Mouse (Mus musculus): ENCODE measurements around the gene Olfr472. TPM values are rescaled to one million over a fixed set of nuclear protein-coding genes. Genes with fewer than 3 reads are reported as not detected.

Olfr472 gene
- not detected in 2 replicates for polyA plus RNA-seq (2015; fragmentation: Nextera tagmentation; extraction: Ambion mirVana)

DNA sequence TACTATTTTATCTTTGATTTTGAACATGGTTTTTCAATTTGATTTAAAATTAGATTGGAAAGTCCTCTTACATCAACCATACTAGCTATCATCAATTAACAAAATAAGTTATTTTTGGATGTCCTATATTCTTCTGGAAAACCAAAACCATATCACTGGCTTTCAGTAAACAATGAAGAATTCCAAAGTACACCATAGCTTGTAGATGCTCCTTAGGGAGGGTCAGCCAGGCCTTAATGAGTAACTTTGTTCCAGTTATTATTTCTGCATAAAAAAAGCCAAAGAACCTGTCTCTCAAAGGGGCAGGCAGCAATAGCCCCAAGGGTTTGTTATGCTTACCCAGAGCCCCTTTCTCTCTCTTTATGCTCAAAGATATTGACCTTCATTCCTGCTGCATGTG lies at the start of gene Olfr472:
TSS of gene Olfr472 (plus strand) at position 301 of the 400 bp plus-strand sequence.

GRCm38 (mm10) chr7:107930146-107930545 lies 32.4 kb downstream of the Olfr472 start, which contains the start of gene Olfr473:
Gene Olfr473, plus strand, starts transcription at chr7:107930446.

GRCm38 (mm10) chr7:107954343-107954742 lies 56.6 kb downstream of the Olfr472 start, which contains the start of gene Olfr474:
Gene Olfr474, plus strand, starts transcription at chr7:107954643.

Other genes starting within 250 kb of the Olfr472 start
- 0.22 and 0.46 TPM in 2 replicates for gene Cyb5r2, start 139.9 kb upstream of the Olfr472 start, polyA plus RNA-seq (2015; fragmentation: Nextera tagmentation; extraction: Ambion mirVana)
- not detected in 2 replicates for gene Ovch2, start 96.7 kb upstream of the Olfr472 start, polyA plus RNA-seq (2015; fragmentation: Nextera tagmentation; extraction: Ambion mirVana)
- gene Olfr467, start 85.6 kb upstream of the Olfr472 start, polyA plus RNA-seq (2015; fragmentation: Nextera tagmentation; extraction: Ambion mirVana), result not detected in 2 replicates
- not detected in 2 replicates for gene Olfr469, start 72.4 kb upstream of the Olfr472 start, polyA plus RNA-seq (2015; fragmentation: Nextera tagmentation; extraction: Ambion mirVana)
- not detected in 2 replicates for gene Olfr470, start 50.4 kb upstream of the Olfr472 start, polyA plus RNA-seq (2015; fragmentation: Nextera tagmentation; extraction: Ambion mirVana)
- gene Olfr473, start 32.5 kb downstream of the Olfr472 start, polyA plus RNA-seq (2015; fragmentation: Nextera tagmentation; extraction: Ambion mirVana), result not detected in 2 replicates
- not detected in 2 replicates for gene Olfr474, start 56.7 kb downstream of the Olfr472 start, polyA plus RNA-seq (2015; fragmentation: Nextera tagmentation; extraction: Ambion mirVana)
- gene Olfr476, start 66.9 kb downstream of the Olfr472 start, polyA plus RNA-seq (2015; fragmentation: Nextera tagmentation; extraction: Ambion mirVana), result not detected in 2 replicates
- not detected in 2 replicates for gene Olfr477, start 88.8 kb downstream of the Olfr472 start, polyA plus RNA-seq (2015; fragmentation: Nextera tagmentation; extraction: Ambion mirVana)
- gene Olfr478, start 136.1 kb downstream of the Olfr472 start, polyA plus RNA-seq (2015; fragmentation: Nextera tagmentation; extraction: Ambion mirVana), result not detected in 2 replicates
- gene Olfr479, start 152.8 kb downstream of the Olfr472 start, polyA plus RNA-seq (2015; fragmentation: Nextera tagmentation; extraction: Ambion mirVana), result not detected in 2 replicates
- gene Olfr480, start 169.4 kb downstream of the Olfr472 start, polyA plus RNA-seq (2015; fragmentation: Nextera tagmentation; extraction: Ambion mirVana), result not detected in 2 replicates
- not detected in 2 replicates for gene Olfr481, start 182.0 kb downstream of the Olfr472 start, polyA plus RNA-seq (2015; fragmentation: Nextera tagmentation; extraction: Ambion mirVana)
- gene Olfr482, start 199.7 kb downstream of the Olfr472 start, polyA plus RNA-seq (2015; fragmentation: Nextera tagmentation; extraction: Ambion mirVana), result 0.06 and 0.10 TPM in 2 replicates
- not detected in 2 replicates for gene Olfr483, start 202.9 kb downstream of the Olfr472 start, polyA plus RNA-seq (2015; fragmentation: Nextera tagmentation; extraction: Ambion mirVana)
- gene Olfr484, start 229.5 kb downstream of the Olfr472 start, polyA plus RNA-seq (2015; fragmentation: Nextera tagmentation; extraction: Ambion mirVana), result not detected in 2 replicates

Measured in neural tube, postnatal 0 days (tissue).